Mouse (Mus musculus): ENCODE data around the gene 4930469K13Rik. TPM values are rescaled to one million over a fixed set of nuclear protein-coding genes. Genes with fewer than 3 reads are reported as not detected.

The 4930469K13Rik gene
- total and polyA plus RNA-seq, 2 experiments from 2014 or later, result 0.78 to 3.6 TPM

- H3K9ac ChIP-seq (replicated peaks; ENCODE audit: low read length), result no peak overlapping the region
- 46% methylated on average over 10 of the region's 10 CpGs for WGBS
- no peak overlapping the region for H3K27ac ChIP-seq
- H3K36me3 ChIP-seq (ENCODE audit: insufficient read depth, low read length), result no peaks in the 10 kb centered on the region
- peaks cover 3% of the 10 kb centered on the region; the same call in 1 of the 2 replicates for H3K4me1 ChIP-seq (ENCODE audit: insufficient read depth, low read length)
- H3K9me3 ChIP-seq (ENCODE audit: low read length), result no peaks in the 10 kb centered on the region
- DNase-seq (ENCODE audit: low spot score) (no peak), ATAC-seq (no peak)
- TF ChIP-seq CTCF (IDR thresholded peaks at IDR 0.05; ENCODE audit: low read depth), result no peak
- no peak overlapping the region for H3K4me2 ChIP-seq (ENCODE audit: low read depth, low read length)
- no peak overlapping the region for H3K4me3 ChIP-seq (ENCODE audit: low read length)
- H3K27me3 ChIP-seq (ENCODE audit: insufficient read depth, low read length), result no peaks in the 10 kb centered on the region
These were observed 100.1 kb downstream of the 4930469K13Rik start for GRCm38 (mm10) chr11:33998244-33998643.

DNA sequence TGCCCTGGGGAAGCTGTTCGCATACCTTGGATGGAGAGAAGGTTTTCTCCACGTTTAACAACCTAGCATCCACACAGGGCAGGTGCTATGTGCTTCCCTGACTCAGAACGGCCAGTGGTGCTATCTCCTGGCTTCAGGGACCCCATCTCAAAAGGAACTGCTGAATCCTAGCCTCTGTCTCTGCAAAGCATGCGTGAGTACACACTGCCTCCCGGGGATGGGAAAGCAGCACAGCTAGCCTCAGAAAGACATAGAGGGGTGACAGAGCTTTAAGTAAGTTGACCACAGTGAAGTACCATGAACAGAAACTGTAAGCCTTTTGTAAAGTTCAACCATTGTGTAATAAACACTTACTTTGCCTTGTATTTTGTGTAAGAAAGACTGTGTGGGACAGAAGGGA lies 104.9 kb downstream of the 4930469K13Rik start:
- peaks cover 8% of the 10 kb centered on the region for H3K4me1 ChIP-seq (ENCODE audit: insufficient read depth, low read length)
- no peak overlapping the region for H3K9ac ChIP-seq (replicated peaks; ENCODE audit: low read length)
- H3K4me3 ChIP-seq (ENCODE audit: low read length), result no peak overlapping the region
- DNase-seq (ENCODE audit: low spot score) (no peak), ATAC-seq (no peak)
- no peaks in the 10 kb centered on the region for H3K36me3 ChIP-seq (ENCODE audit: insufficient read depth, low read length)
- peak overlapping the region; percentile 46 for H3K4me2 ChIP-seq (ENCODE audit: low read depth, low read length)
- no peaks in the 10 kb centered on the region for H3K9me3 ChIP-seq (ENCODE audit: low read length)
- no peak overlapping the region for H3K27ac ChIP-seq
- 0 out of 2 replicates have a peak, but pooled peaks have one; percentile 7 for TF ChIP-seq CTCF (IDR thresholded peaks at IDR 0.05; ENCODE audit: low read depth)
- WGBS, result 50% methylated on average over 5 of the region's 5 CpGs
- no peaks in the 10 kb centered on the region; the same call in 1 of the 2 replicates for H3K27me3 ChIP-seq (ENCODE audit: insufficient read depth, low read length)

DNA sequence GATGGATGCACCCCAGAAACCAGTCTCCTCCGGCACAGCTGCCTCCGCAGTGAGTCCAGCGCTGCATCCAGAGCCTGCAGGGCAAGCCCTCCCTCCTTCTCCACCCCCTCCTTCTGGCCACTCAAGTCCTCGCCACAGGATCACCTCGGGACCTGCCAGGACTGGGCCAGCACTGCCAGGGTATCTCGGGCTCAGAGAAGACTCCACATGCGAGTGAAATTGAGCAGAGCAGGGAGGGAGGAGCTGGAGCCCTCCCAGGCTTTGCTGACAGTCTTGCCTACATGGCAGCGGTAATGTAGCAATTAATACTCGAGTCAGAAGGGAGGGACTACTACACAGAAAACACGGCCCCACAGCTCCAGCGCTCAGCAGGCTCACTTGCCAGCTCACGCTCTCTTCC lies 105.4 kb downstream of the 4930469K13Rik start, which contains the start of gene Kcnip1:
TSS of gene Kcnip1 (minus strand) at position 215 of the 400 bp plus-strand sequence.
- Histone ChIP-seq H3K9me3 (ENCODE audit: low read length) (no peaks in the 10 kb centered on the region), H3K27me3 (ENCODE audit: insufficient read depth, low read length) (no peaks in the 10 kb centered on the region; the same call in 1 of the 2 replicates), H3K4me1 (ENCODE audit: insufficient read depth, low read length) (peaks cover 8% of the 10 kb centered on the region), H3K9ac (replicated peaks; ENCODE audit: low read length) (peak within 1 kb of the TSS; percentile 28; the same call in 1 of the 2 replicates), H3K4me2 (ENCODE audit: low read depth, low read length) (peak within 1 kb of the TSS; percentile 46), H3K36me3 (ENCODE audit: insufficient read depth, low read length) (no peaks in the 10 kb centered on the region), H3K27ac (no peak within 1 kb of the TSS), H3K4me3 (ENCODE audit: low read length) (peak within 1 kb of the TSS; percentile 19)
- TF ChIP-seq CTCF (IDR thresholded peaks at IDR 0.05; ENCODE audit: low read depth), result no peak
- 13% methylated on average over 12 of the region's 12 CpGs for WGBS
- peak; percentile 85 for ATAC-seq
- peak; percentile 64 for DNase-seq (ENCODE audit: low spot score)

- ATAC-seq, result no peak
- DNase-seq (ENCODE audit: low spot score), result no peak
- no peak overlapping the region for H3K9ac ChIP-seq (replicated peaks; ENCODE audit: low read length)
- WGBS, result 86% methylated on average over 5 of the region's 5 CpGs
- H3K27me3 ChIP-seq (ENCODE audit: insufficient read depth, low read length), result no peaks in the 10 kb centered on the region; the same call in 1 of the 2 replicates
- H3K27ac ChIP-seq, result no peak overlapping the region
- H3K36me3 ChIP-seq (ENCODE audit: insufficient read depth, low read length), result no peaks in the 10 kb centered on the region
- peaks cover 8% of the 10 kb centered on the region for H3K4me1 ChIP-seq (ENCODE audit: insufficient read depth, low read length)
- no peak for TF ChIP-seq CTCF (IDR thresholded peaks at IDR 0.05; ENCODE audit: low read depth)
- no peaks in the 10 kb centered on the region for H3K9me3 ChIP-seq (ENCODE audit: low read length)
- no peak overlapping the region for H3K4me2 ChIP-seq (ENCODE audit: low read depth, low read length)
- H3K4me3 ChIP-seq (ENCODE audit: low read length), result no peak overlapping the region
These were observed 108.4 kb downstream of the 4930469K13Rik start for GRCm38 (mm10) chr11:33990002-33990401.

DNA sequence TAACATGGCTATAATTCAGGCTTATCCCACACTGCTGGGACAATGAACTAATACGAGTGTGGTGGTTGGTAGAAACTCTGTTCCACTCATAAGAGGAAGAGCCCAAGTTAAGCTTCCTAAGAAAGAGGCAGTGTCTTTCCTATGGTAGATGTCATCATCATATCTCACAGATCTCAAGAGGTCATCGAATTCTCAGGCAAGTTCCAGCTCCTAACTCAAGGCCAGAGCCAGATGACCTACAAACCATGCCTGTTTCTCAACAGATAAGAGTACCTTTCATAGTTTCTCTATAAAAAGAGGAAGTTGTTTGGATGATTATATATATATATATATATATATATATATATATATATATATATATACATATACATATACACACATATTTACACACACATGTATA lies 111.8 kb downstream of the 4930469K13Rik start:
- ATAC-seq (no peak), DNase-seq (ENCODE audit: low spot score) (no peak)
- Histone ChIP-seq H3K9me3 (ENCODE audit: low read length) (no peaks in the 10 kb centered on the region), H3K4me1 (ENCODE audit: insufficient read depth, low read length) (no peaks in the 10 kb centered on the region), H3K4me3 (ENCODE audit: low read length) (no peak overlapping the region), H3K27me3 (ENCODE audit: insufficient read depth, low read length) (no peaks in the 10 kb centered on the region; the same call in 1 of the 2 replicates), H3K27ac (no peak overlapping the region), H3K9ac (replicated peaks; ENCODE audit: low read length) (no peak overlapping the region), H3K4me2 (ENCODE audit: low read depth, low read length) (no peak overlapping the region), H3K36me3 (ENCODE audit: insufficient read depth, low read length) (no peaks in the 10 kb centered on the region)
- no peak for TF ChIP-seq CTCF (IDR thresholded peaks at IDR 0.05; ENCODE audit: low read depth)
- whole genome bisulfite sequencing, result 91% methylated on average over 2 of the region's 2 CpGs

GRCm38 (mm10) chr11:33980146-33980545 lies 118.2 kb downstream of the 4930469K13Rik start:
- Histone ChIP-seq H3K9me3 (ENCODE audit: low read length) (no peaks in the 10 kb centered on the region), H3K4me1 (ENCODE audit: insufficient read depth, low read length) (no peaks in the 10 kb centered on the region), H3K4me2 (ENCODE audit: low read depth, low read length) (no peak overlapping the region), H3K4me3 (ENCODE audit: low read length) (no peak overlapping the region), H3K27ac (no peak overlapping the region), H3K27me3 (ENCODE audit: insufficient read depth, low read length) (peaks cover 4% of the 10 kb centered on the region; the same call in 1 of the 2 replicates), H3K9ac (replicated peaks; ENCODE audit: low read length) (no peak overlapping the region), H3K36me3 (ENCODE audit: insufficient read depth, low read length) (no peaks in the 10 kb centered on the region)
- DNase-seq (ENCODE audit: low spot score), result no peak
- WGBS, result 82% methylated on average over 4 of the region's 4 CpGs
- TF ChIP-seq CTCF (IDR thresholded peaks at IDR 0.05; ENCODE audit: low read depth), result no peak
- no peak for ATAC-seq

DNA sequence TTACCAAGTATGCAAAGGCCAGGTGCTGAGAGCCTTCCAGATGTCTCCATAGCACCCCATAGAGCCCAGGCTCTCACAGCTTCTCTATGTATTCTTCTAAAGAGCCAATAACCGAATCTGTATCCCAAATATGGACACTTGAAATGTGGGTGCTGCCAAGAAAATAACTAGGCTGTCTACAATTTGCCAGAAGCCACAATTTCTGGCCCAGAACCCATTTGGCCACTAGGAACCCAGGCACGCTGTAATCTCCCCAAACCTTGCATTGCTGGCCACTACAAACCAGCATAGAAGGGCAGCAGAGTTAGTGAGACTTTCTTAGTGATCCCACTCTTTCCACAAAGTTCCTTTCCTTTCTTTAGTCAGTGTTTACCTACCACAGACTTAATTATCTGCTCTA lies 123.2 kb downstream of the 4930469K13Rik start:
- Histone ChIP-seq H3K9ac (replicated peaks; ENCODE audit: low read length) (no peak overlapping the region), H3K9me3 (ENCODE audit: low read length) (no peaks in the 10 kb centered on the region), H3K27ac (no peak overlapping the region), H3K27me3 (ENCODE audit: insufficient read depth, low read length) (no peaks in the 10 kb centered on the region), H3K4me2 (ENCODE audit: low read depth, low read length) (no peak overlapping the region), H3K4me1 (ENCODE audit: insufficient read depth, low read length) (no peaks in the 10 kb centered on the region), H3K4me3 (ENCODE audit: low read length) (no peak overlapping the region), H3K36me3 (ENCODE audit: insufficient read depth, low read length) (no peaks in the 10 kb centered on the region)
- DNase-seq (ENCODE audit: low spot score), result no peak
- ATAC-seq, result no peak
- no peak for TF ChIP-seq CTCF (IDR thresholded peaks at IDR 0.05; ENCODE audit: low read depth)
- 65% methylated on average over 2 of the region's 2 CpGs for WGBS
